Mouse (Mus musculus) adrenal gland, adult (tissue): ENCODE data around the gene Ryr3.
"Not testable (repeated sequence)": the region's sequence is repeated elsewhere in the genome, so short reads cannot be mapped to it uniquely, and the experiment has no call there.

Experiments used
- DNase-seq, 2 experiments: peaks; one replicate each; pipeline ENCODE4 v3.0.0; 2022 to 2023; ENCODE audit warnings: low spot score in 1 of 2; ENCODE audit not compliant: inconsistent age in 2 of 2

The Ryr3 gene

DNA sequence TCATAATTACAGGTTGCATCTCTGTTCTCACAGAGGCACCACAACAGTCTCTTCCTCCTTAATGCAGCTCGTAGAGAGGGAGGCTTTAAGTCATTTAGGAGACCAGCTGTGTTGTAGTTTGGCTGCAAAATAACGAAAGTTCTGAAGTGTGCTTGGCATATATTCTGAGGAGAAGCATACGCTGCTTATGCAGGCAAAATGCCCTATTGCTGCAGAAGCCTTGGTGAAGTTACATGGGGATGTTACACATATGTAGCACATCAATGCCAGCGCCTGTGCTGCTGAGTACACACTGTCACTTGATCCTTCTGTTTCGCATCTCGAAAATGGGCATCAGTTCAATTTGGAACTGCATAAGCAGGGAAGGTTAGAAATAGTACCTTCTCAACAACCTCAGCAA, 112.3 kb downstream of the Ryr3 start:
- DNase-seq, result no peak

DNA sequence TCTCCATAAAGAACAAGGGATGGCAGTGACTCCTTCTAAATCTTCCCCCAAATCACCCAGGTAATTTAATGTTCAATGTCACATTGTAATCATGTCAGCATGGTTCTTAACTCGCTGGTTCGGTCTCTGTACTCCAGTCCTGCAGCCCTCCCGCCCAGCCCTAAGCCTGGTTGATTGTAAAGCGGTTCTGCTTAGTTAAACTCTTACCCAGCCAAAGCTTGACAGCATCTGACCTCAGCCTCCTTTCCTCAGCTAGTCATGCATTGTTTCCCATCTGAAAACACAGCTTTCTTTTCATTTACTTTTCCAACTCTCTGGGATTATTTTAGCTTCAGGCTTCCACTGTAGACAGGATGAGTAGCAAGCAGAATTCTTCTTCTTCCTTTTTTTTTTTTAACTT, 121.7 kb downstream of the Ryr3 start:
- no peak for DNase-seq

DNA sequence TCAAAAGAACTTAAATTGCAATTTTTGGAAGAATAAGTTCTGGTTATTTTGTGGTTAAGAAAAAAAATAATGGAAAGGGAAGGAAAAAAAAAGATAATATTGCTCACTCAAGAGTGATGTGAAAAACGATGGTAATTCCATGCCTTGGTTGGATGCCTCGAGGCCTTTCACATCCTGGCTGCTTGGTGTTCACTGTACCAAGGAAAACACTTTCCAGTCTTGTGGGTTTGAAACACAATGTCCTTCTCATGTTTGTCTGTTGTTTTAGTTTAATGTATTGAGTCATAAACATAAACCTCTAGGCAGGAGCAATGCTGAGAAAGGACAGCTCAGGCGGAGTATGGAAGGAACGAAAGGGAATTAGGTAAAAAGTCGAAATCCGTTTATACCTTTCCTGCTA, 122.8 kb downstream of the Ryr3 start:
- DNase-seq, result no peak

DNA sequence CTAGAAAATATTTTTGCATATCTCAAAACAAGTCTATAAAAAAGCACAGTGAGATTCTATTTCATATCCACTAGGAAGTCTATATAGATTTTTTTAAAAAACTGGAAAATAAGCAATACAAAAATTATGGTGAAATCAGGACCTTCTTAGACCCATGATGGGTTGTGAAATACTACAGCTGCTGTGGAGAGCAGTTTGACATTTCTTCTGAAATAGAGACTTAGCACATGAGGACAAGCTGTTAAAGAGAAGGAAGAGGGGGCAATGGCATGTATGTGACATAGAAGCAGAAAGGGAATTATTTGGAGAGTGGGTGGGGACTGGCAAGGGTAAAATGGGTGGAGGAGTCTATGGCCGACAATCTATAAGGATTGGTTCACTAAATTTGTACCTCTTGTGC, 124.1 kb downstream of the Ryr3 start:
- no peak for DNase-seq

DNA sequence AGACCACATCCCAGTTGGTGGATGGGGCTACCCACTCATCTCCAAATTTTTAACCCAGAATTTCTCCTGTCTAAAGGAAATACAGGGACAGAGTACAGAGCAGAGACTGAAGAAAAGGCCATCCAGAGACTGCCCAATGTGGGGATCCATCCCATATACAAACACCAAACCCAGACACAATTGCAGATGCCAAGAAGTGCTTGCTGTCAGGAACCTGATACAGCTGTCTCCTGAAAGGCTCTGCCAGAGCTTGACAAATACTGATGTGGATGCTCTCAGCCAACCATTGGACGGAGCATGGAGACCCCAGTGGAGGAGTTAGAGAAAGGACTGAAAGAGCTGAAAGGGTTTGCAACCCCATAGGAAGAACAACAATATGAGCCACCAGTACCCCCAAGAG, 125.6 kb downstream of the Ryr3 start:
- not testable (repeated sequence) for DNase-seq

DNA sequence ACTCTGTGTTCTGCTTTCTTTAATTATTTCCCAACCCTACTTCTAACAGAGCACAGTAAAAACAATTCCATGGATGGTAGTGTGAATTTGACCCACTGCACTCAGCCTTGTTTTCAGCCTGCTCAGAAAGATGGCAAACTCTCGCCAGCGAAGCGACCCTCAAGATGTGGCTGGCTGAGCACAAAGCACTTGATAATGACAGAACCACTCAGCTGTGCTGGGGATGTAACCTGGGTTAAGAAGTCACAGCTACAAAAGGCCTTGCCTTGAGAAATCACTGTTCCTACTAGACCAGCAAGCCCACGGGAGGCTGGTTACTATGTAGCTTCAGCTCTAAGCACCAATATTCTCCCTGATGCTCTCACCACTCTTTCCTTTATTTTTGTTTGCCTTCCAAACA, 140.5 kb downstream of the Ryr3 start:
- no peak for DNase-seq

DNA sequence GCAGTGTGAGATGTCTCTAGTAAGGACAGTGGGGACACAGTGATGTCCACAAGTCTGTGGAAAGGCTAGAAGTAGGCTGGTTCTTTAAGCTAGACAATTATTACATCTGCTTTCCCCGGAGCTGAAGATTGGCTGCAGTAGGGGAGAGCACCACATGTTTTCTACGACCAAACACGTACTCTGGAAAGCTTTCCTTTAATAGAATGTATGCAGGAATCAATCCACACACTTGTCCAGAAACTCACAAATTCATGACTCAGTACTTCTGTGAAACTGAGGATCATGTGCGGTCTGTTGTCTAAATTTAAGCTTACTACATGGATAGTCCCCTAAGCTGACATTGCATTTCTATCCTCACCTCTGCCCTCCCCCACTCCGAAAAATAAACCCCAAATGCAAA, 157.5 kb downstream of the Ryr3 start:
- no peak for DNase-seq

DNA sequence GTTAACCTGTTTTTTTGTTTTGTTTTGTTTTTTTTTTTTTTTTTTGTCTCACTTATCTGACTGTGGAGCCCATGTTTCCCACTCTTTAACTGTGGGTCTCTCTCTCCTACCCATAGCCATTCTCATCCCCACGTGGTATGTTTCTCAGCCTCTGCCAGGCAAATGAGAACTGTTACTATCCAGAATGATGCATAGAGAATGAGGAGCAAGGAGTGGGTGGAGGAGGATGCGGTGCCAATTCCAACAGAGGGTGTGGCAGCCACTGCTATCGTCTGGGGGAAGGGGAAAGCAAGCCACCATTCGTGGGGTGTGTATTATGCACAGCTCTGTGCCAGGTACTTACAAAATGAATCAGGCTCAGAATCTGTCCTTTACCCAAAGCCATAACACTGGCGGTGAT, 158.0 kb downstream of the Ryr3 start:
- no peak for DNase-seq

DNA sequence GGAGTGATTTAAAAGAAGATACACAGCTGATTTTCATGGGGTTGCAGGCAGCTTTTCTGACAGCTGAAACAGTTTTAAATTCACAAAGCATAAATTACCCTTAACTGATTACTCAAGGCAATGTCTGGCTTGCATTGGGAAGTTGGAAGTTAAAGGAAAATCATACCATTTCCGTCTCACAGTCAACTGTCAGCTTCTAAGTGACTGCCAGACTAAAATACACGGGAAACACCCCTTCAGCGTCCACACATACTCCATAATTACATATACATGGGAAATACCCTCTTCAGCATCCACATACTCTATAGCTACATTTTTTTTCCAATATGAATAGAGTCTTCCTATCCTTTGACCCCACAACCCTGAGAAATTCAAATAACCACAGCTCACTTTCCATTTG, 158.8 kb downstream of the Ryr3 start:
- no peak for DNase-seq

DNA sequence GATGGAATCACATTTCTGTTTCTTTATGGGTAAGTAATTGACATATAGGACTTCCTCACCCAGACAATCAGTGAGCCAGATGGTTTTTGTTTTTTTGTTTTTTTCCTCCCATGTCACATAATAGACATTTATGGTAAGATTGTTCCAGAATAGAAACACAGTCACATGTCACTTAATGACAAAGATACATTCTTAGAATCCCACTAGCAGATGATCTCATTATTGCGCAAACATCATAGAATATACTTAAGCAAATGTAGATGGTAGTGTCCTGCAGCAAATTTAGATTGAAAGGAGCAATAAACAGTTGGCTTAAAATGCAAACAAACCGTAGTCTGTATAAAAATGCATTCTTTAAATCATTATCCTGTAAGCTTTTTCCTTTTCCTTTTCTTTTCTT, 161.3 kb downstream of the Ryr3 start:
- DNase-seq, result no peak

DNA sequence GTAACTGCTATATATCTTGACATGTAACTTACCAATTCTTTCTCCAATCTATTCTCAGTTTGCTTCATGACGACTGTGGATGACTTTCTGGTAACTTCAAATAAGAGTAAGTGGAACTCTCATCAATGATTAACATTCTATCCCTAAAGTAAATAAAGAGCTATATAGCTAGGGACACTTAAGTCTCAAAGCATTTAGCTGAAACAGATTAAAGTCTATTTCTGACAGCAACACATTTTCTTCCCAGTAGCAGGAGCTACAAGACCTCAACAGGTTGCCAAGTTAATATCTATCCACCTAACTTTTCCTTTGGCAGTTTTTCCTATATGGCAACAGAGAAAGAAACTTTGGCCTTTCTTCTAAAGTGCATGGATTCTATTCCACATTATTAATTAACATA, 167.1 kb downstream of the Ryr3 start:
- DNase-seq, result no peak

DNA sequence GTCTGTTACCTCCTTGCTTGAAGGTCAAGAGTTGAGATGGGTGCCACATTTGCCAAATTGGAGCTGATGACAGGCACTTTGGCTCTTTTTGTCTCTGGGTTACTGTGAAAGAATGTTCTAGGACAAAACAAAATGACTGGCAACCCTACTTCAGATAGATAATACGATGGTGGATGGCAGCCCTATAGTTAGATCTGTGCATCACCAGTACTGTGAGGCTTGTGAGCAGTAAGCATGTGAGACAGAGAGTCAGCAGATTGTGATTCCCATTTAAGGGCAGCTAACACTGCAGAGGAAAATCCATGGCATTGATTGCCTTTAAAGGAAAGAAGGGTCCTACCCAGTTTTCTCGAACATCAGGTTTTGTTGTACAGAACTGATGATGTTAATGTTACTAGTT, 180.3 kb downstream of the Ryr3 start:
- no peak for DNase-seq

DNA sequence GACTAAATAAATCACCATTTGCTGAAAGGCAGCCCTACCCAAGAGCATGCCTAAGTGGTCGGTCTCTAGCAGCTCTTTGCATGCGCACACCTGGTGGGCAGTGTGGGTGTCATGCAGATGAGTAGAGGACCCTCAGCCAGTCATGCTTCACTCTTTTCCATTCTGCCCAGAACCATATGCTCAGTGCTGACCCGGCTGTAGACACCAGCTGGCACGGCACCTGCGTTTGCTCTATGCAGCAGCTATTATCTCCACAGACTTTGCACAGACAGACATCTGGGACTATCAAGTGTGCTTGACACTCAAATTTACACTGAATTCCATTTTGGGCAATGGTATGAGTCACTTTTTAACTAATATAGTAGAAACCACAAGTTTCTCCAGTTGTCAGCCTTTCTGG, 186.2 kb downstream of the Ryr3 start:
- DNase-seq, result no peak

DNA sequence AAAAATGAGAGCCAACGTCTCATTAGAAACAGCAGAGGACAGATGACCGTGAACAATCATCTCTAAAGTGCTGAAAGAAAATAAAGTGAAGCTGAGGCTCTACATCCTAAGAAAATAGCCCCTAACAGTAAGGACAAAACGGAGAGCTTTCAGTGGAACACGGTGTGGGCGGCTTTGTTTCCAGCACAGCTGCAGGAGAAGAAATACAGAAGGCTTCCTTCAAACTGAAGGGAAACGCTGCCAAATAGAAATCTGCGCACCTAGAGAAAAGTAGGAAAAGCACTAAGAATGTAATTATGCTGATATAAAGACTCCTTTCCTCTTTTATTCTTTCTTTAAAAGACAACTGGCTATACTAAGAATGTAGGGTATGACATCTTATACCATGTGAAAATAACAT, 197.0 kb downstream of the Ryr3 start:
- no peak for DNase-seq

DNA sequence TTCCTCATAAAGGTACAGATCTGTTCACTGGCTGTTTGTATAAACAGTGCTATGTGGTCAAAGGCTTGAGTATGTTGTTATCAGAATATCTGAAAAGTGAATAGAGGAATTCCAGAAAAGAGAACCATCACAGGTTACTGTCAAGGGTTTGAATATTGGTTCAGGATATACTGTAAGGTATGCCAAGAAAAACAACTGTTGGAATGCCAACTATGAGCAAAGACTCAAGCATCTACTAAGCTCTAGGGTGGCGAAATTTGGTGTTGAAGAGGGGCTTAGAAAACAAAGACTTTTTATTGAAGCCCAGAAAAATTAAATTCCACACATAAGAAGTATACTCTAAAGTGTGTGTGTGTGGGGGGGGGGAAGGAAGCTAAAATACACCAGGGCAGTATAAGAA, 198.6 kb downstream of the Ryr3 start:
- DNase-seq, result no peak

DNA sequence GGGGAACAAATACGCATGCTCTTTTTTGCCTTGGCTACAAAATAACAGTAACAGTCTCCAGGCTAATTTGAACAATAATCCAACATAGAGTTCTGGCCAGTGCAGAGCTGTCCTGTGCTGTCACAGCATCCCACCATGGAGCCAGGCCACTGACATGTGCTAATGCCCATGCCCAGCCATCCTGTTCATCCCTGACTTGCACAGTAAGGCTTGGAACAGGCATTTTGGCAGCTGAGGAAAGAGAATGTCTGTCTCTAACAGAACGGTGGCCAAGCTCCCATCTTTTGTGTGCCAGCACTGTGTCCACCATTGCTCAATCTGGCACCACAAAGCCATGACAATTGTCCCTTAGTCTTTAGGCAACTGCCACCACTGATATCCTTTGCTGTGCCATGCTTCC, 200.7 kb downstream of the Ryr3 start:
- DNase-seq, result no peak

DNA sequence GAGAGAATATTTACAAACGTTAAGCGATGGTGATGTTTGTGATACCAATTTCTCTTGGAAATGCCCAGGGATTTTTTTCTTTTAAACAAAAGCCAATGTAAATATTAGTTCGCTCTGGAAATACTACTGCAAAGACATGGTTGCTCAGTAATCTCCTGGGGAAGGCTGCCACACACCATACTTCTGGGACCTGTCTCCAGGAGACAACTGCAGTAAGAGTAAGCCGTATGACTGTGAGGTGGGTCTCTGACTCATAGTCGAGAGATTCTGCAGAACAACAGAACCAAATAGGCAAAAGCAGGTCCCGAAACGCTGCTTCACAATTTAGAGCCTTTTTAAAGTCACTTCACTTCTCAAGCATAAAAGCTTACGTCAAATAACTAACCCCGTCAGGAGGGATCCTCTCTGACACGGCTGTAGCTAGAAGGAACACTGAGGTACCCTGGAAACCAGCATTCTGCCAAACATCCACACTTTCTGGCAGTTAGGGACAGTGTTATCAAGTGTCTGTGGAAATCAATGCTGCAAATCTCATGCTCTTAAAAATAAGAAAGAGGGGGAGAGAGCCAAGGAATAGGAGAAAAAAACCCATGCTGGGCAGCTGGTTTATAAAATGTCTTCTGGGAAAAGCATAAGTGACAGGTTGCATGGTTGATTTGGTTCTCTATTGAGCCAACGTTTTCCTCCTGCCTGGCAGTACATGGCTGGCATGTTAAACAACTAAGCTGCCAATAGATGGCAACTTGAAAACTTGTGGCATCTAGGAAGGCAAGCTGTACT, 207.7 kb downstream of the Ryr3 start:
- DNase-seq, result no peak

DNA sequence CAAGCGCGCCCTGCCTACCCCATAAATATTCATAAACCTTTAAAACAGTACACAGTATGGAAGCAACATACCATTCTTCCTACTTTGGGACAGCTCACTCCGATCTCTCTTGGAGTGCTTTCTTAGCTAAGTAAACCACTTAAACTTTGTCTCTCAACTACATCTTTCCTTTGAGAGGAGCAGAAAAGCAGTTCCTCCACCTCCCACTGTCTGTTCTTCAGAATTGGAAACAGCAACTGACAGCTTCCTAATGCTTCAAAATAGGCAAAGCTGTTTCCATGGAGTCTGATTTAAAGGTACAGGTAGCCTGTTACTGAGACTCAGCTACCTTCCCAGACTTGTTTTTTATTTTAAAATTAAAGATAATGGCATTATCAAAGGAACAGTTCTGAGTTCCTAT, 218.4 kb downstream of the Ryr3 start:
- DNase-seq, result no peak

DNA sequence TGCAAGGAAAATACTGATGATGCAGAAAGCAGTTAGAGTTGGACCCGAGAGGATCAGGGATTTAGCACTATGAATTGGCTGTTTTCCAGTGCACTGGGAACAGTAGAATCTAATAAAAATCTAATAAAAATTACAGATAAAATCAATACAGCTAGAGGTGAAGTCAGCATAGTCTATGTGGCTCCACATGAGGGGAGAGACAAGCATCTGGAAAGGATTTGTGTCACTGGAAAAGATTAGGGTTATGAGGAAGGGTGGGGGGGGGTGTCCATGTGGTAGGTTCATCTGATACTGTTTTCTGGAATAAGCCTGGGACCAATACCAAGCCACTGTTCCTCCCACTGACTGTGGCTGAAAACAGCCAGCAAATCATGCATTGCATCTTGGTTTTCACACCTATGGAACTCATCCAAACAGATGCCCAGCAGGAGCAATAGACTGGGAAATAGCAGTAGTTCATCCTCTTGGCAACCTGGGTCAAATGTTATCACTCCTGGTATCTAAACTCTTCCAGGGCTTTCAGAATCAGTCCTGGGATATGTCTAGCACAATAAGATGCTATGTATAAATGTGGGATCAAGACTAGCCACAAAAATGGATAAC, 233.9 kb downstream of the Ryr3 start:
- DNase-seq, result no peak

DNA sequence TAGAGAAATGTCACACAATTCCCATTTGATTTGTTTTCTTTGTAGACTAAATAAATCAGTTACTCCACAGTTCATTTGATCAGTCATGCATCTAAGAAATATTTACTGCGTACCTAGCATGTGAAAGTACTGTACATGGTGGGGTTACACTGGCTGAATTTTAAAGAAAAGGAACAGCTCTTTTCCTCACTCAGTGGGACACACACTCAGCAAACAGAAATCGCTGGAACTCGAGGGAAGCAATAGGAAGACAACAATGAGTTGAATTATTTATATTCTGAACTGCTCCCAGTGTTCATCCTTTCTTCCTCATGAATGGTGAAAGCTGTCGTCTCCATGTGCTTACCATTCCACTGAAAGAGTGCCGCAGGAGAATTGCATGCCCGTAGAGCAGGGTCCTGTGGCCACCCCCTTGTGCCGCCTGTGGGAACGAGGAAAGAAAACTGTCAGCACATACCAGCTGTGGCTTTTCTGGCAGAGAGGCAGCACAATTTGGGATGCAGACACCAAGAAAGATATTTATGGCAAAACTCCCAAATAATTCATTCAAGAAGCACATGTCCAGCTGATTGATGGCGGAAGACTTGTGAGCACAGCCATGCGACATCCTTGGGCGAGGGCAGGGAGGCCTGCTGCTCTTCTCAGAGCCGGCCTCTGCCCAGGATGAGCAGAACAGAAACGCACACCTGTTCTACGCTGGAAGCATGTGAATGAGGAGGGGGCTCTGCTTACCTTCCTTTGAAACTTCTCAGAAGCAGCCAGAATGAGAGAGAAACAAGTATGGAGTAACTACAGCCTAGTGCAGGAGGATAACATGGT, 249.9 kb downstream of the Ryr3 start:
- no peak for DNase-seq

DNA sequence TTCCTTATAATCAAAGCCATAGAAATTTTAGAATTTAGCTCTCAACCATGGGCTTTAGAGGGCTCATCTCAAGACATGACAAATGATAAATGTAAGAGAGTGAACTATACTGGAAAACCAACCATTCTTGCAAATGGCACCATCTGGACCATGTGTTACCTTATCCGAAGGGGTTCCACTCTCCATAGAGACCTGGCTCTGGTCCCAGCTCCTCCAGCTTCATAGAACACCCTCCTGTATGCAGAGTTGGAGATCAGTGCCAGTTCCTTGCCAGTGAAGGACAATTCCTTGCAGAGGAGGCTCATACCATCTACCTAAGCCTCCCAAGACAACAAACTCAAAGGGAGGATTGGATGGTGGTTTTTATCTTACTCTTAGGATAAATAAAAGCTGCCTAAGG, 268.0 kb downstream of the Ryr3 start:
- DNase-seq, result no peak

DNA sequence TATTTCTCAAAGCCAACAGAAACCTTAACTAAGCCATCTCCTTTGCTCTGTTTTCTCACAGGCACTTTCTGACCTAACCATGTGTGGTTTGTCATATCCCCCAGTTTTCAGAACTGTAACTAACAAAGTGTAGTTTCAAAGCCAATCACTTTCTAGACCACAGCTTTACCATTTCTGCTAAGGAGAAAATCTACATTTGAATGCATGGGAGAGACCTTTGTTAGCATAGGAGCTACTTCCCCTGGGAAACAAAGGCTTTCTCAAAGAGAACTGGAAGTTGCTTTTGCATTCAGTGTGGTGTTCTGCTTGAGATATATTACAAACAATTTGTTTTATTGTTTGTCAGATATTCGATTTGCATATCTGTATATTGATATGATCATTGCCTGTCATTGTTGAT, 285.1 kb downstream of the Ryr3 start:
- no peak for DNase-seq
